Mouse (Mus musculus): Measurements from ENCODE around the gene Spint4.
"Not testable (repeated sequence)": the region's sequence is repeated elsewhere in the genome, so short reads cannot be mapped to it uniquely, and the experiment has no call there.

Gene Spint4

DNA sequence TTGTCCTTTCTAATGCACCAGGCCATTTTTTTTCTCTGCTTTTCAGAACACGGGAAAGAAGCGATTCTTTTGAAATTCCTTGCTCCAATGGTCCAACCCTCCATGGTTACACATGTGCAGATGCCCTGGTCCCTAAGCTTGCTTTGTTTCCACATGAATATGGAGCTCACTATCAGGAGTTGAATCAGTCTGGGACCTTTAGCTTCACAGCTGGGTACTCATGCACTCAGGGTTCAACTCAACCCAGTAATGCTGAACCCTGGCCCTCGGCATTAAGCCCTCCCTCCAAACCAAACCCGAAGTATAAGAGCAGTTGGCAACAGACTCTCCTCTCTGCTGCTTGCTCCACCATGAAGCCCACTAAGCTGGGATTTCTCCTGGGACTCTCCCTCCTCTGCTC, at the start of gene Spint4:
Gene Spint4, plus strand, starts transcription at position 301 of the 400 bp plus-strand sequence.
- in situ Hi-C loops (cut with MboI) = no loop called here

DNA sequence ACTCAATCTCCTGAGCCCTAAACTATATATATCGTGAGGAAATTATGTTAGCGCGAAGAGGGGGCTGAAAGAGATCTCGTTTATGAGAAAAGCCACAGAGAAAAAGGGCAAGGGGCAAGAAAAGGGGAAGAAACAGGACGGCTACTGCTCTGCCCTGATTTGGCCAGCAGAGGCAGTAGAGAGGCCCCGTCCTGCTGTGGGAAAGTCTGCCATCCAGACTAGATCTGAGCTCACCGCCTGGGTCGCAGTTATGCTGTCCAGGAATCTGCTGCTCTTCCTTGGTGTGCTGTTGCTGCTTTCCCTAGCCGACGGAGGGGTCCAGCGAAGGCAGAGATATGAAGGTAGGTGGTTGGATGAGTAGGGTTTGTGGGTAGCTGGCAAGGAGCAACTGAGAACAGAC, 42.4 kb upstream of the Spint4 start, which contains the start of gene Wfdc10:
Gene Wfdc10, plus strand, starts transcription at position 189 of the 400 bp plus-strand sequence.
- in situ Hi-C loops (cut with MboI) = no loop called here

DNA sequence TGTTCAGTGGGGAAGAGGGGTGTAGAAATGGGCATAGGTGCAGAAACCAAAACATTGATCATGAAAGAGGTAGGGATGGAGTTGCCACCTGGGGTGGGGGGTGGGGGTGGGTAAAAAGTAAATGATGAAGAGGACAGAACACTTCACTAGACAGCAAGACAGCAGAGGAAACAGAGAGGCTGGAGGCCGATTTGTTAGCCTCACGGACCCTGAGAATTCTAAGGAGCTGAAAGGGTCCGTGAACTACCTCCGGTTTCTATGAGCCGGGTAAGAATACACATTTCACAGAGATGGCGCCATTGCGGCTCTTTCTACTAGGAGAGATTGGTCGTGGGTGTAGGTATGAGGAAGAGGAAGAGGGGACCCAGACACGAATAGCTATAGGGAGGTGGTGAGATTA, 41.8 kb upstream of the Spint4 start, which contains the start of gene Wfdc9:
Gene Wfdc9, minus strand, starts transcription at position 101 of the 400 bp plus-strand sequence.
- in situ Hi-C loops (cut with MboI) = no loop called here

DNA sequence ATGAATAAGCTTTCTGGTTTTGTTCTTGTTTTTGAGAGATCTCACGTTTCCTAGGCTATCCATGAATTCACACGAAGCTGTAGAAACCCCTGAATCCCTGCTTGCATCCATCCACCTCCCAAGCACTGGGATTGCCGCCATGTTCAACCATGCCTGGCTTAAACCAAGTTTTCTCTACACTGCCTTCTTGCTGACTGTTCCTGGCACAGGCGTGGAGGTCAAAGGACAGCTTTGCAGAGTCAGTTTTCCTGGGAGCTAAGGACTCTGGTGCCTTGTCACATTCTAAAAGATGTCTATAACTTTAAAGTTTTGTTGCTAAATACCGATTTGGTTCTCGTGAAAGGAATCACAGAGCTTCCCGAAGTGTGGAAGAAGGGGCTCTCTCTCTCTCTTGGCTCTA, 33.5 kb upstream of the Spint4 start:
- in situ Hi-C loops (cut with MboI) = no loop called here

DNA sequence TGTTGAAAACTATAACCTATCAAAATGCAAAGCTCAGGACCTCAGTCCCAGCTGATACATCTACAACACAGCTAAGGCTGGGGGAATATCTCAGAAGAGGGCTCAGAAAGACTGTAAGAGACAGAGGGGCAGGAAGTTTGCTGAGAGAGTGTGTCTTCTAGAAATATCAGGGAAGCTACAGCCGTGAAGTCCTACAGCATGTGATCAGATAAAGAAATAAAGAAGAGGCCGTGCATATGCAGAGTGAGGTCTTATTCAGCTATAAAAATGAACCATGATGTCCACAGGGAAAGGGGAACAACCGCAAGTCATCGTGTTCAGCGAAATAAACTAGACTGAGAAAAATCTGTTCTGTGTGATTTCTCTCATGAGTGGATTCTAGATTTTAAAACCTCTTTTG, 28.0 kb upstream of the Spint4 start:
- in situ Hi-C loops (cut with MboI) = no loop called here

DNA sequence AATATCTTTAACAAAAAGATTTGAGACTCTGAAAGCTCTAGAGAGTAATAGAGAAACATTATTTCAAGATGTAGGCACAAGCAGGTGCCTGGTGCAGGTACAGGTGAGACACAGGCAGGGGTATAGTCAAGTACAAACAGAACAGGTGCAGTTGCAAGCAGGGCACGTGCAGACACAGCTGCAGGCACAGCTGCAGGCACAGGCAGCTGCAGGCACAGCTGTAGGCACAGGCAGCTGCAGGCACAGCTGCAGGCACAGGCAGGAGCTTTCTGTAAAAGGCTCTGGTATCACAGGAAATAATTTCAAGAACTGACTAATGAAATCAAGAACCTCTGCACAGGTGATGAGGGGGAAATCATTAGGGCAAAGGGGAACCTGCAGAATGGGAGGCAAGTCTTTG, 27.4 kb upstream of the Spint4 start:
- in situ Hi-C loops (cut with MboI) = no loop called here

DNA sequence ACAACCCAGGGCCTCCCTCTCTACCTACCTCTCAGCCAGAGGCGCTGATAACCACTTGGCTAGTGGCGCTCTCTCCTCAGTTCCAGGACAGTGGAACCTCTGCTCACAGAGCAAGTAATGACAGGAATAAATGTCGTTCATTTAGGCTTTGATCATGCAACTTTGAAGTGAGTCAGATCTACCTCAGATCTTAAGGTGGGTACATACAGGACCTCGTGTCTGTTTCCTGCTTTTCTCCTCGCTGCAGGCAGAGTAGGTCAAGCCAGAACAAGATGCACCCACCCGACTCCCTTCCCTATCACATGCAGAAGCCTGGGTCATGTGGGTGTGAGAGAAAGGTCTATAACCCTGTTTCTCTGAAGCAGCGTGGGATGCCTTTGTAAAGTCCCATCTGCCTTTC, 24.3 kb upstream of the Spint4 start, which contains the start of gene Wfdc11:
Gene Wfdc11, minus strand, starts transcription at position 101 of the 400 bp plus-strand sequence.
- in situ Hi-C loops (cut with MboI) = no loop called here

DNA sequence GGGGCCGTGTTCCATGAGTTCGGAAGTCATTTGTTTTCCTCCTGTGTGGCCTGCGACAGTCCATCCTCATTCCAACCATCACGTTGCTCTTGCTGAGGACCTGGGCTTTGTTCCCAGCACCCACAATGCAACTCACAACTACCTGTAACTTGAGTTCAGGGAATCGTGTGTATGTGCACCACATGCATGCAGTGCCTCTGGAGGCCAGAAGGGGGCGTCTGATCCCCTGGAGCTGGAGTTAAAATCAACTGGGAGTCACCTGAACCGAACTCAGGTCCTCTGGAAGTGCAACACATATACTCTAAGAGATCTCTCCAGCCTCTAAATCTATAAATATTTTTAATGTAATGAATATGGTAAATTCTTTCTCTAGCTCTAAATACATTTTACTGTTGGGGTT, 22.2 kb upstream of the Spint4 start:
- in situ Hi-C loops (cut with MboI) = no loop called here

DNA sequence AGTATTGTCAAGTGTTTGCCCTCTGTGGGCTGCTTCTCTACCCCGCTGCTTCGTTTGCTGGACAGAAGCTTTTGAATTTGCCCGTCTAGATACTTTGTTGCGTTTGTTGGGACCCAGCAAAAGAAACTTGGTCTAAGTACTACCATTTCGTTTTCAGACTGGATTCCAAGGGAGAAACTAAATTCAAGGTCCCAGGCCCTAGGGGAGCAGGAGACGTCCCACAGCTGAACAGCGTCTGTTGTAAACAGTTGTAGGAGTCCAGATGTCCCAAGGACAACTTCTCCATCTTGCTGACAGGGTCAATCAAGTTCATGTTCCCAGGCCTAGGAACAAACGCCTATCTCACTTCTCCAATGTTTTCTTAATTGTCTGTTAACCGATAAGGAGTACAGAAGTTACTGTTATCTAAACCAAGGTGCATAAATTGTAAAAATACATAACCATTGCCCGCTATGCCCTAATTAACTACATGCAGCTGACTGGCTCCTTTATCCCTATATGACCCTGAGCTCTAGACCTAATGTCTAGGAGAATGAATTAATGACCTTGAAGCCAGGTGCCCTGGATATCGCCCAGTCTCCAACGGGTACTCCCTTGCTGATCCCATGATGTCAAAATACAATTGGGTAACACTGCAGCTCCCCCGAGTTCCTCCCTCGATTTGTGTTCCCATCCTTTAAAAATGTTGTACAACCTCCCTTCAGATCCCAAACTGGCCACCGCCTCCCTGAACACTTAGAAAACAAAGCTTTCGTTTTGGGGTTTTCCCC, 21.2 kb upstream of the Spint4 start:
- in situ Hi-C loops (cut with MboI) = no loop called here

DNA sequence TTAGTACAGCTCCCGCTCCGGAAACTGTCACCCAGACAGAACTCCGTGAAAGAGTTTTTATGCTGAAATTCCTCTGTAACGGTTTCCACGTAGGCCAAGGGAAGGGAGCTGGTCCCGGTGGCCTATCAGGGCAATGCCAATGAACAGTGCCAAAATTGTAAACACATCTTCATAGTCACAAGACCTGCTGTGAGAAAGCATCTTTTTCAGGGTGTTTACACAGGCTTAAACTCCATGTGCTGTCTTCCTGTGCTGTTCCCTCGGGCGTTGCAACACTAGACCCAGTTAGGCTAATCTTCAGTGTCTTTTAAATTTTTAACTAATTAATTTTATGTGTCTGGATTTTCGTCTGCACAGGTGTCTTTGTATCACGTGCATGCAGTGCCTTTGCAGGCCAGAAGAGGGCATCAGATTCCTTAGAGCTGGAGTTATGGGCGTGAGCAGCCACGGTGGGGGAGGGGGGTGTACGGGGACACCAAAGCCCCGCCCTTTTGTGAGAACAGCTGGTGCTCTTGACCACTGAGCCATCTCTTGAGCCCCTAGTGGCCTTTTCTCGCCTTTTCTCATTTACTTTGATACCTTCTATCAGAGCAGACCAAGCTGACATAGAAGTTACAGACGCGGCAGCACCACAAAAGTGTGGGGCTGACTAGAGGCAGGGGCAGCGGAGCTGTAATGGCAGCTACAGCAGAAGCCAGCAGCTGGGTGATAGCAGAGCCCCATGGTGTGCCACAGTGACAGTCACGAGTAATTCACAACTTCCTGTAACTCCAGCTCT, 19.3 kb upstream of the Spint4 start:
- in situ Hi-C loops (cut with MboI) = no loop called here

DNA sequence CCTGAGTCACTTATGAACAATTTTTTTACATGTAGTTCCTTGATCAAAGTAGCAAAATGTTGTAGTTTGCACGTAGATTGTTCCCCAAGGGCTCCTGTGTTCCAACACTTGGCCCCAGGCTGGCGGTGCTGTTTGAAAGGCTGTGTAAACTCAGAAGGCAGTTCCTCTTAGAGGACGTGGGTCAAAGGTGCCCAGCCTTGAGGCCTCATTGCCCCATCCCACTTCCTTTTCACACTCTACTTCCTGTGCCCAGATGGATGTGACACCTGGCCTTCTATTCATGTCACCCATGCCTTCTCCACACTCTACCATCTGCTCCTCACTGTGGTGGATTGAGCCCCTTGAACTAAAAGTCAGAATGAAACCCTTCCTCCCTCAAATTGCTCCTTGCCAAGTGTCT, 18.4 kb upstream of the Spint4 start:
- in situ Hi-C loops (cut with MboI) = no loop called here

DNA sequence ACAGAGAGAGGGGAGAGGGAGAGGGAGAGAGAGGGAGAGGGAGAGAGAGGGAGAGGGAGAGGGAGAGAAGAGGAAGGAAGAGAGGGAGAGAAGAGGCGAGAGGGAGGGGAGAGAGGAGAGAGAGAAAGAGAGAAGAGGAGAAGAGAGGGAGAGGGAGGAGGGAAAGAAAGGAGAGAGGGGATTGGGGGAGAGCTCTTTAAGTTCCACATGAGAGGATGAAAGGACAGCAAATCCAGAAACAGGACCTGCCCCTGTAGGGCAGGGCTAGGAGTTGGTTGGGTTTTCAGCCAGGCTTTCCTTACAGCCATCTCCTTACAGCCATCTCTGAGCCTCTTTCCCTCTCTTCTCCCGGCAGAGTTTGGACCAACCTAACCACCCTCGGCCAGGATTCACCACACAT, 13.5 kb upstream of the Spint4 start, which contains the start of gene Wfdc13:
Gene Wfdc13, plus strand, starts transcription at position 301 of the 400 bp plus-strand sequence.
- in situ Hi-C loops (cut with MboI) = no loop called here

DNA sequence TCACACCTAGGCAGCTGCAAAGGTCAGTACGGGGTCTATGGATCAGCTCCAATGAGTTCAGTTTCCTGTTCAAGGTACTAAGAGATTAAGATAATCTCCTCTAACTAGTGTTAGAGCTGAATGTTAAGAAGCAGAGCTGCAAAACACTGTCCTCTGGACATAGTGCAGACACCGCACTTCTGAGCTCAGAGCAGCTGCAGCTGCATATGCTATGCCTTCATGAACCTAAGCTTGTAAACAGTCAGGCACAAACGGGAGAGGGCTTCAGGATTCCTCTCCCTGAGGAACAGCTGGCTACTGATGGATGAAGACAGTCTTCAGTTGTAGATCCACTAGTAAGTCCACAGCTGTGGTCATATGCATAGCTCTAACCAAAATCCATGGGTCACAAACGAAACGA, 2.7 kb downstream of the Spint4 start:
- in situ Hi-C loops (cut with MboI) = no loop called here

DNA sequence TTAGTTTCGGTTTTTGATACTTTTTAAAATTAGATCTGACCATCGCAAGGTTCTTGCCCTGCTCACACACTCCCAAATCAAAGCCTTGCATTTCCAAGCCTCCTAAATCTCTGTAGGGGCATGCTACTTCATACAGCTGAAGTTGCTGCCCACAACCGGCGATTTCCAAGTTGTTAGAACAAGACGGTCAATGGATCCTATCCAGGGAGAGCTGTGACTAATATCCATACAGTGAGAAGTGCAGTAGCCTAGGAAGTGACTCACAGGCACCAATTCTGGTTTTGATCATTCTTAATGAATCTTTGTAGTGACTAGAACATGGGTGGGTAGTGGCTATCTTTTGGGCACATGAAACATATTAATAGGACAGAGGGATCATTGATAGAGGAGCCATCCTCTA, 3.5 kb downstream of the Spint4 start:
- in situ Hi-C loops (cut with MboI) = no loop called here

DNA sequence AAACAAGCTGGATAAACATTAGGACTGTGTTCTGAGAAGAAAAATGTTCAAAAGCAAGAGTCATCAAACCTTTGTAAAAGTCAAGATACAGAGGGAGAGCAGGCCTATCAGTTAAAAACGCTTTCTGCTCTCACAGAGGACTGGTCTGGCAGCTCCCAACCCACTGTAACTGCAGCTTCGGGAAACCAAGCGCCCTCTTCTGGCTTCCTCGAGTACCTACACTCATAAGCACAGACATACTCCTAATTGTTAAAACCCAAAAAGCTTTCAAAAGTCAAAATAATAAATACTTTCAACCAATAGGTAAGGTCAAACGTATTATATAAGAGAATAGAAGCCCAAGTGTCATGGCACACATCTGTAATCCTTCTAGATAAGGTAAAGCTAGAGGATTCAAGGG, 5.9 kb downstream of the Spint4 start:
- in situ Hi-C loops (cut with MboI) = no loop called here

DNA sequence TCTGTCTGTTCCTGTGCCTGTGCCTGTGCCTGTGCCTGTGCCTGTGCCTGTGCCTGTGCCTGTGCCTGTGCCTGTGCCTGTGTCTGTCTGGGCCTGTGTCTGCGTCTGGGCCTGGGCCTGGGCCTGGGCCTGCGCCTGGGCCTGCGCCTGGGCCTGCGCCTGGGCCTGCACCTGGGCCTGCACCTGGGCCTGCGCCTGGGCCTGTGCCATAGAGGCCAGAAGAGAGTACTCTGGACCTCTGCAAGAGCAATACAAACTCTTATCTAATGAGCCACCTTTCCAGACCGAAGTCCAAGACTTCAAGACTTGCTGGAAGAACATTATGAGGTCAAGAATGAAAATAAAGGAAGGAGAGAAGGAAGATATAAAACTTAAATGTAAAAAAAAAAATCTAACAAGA, 7.0 kb downstream of the Spint4 start:
- in situ Hi-C loops (cut with MboI) = no loop called here

DNA sequence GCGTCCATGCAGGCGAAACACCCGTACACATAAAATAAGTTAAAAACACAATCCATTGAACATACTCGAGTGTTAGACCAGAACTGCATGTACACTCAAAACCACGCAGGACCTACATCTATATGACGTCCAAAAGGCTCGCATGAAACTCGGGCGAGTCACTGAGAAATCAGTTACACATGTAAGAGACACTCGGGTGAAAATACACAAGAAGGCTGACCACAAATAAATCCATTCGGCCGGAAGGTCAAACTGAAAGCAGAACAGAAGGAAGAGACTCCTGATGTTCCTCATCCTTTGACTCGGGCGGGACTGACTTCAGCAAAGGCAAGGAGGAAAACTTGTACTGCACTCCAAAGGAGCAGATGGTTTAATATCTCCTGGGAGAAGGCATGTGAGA, 7.7 kb downstream of the Spint4 start:
- in situ Hi-C loops (cut with MboI) = no loop called here

DNA sequence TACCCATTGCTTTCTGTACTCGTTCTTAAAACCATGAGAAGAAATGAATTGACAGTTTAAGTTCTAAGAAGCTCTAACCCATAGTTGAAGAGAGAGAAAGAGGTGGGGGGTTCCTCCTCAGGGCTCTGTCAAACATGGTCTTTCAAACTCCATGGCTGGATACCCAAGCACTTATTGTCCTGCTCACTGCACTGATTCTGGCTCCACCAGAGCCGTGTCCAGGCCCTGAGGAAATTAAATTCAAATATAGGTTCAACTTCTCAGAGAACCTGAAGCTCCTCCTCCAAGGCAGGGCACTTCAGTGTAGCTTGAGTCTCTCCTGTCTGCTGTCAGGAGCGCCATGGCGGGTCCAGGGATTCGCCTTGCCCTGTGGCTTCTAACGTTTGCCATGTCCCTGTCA, 16.7 kb downstream of the Spint4 start, which contains the start of gene Spint5:
Gene Spint5, plus strand, starts transcription at position 301 of the 400 bp plus-strand sequence.
- in situ Hi-C loops (cut with MboI) = no loop called here

DNA sequence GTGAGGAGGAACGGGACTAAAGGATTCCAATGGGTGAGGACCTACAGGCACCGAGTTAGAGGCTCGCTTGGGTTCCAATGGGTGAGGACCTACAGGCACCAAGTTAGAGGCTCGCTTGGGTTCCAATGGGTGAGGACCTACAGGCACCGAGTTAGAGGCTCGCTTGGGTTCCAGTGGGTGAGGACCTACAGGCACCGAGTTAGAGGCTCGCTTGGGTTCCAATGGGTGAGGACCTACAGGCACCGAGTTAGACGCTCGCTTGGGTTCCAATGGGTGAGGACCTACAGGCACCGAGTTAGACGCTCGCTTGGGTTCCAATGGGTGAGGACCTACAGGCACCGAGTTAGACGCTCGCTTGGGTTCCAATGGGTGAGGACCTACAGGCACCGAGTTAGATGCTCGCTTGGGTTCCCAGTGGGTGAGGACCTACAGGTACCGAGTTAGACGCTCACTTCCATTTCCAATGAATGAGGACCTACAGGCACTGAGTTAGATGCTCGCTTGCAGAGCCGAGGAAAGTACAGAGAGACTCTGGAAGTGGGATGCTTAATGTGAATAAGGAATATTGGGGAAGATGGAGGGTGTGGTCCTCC, 18.0 kb downstream of the Spint4 start:
- in situ Hi-C loops (cut with MboI) = not testable (repeated sequence)

DNA sequence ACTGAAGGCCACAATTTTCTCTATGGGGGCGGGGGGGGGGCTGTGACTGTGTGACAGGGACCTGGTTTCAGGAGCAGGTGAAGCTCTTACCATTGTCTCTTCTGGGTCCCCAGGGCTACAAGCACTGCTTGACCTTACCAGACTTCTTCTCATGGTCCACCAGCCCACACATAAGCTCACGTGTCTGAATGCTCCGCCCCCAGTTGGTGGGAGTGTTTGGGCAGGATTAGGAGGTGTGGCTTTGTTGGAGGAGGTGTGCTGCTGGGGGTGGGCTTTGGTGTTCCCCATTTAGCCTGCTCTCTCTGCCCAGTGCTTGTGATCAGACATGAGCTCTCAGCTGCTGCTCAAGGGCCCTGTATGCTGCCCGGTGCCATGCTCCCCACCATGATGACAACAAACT, 25.0 kb downstream of the Spint4 start:
- in situ Hi-C loops (cut with MboI) = no loop called here

DNA sequence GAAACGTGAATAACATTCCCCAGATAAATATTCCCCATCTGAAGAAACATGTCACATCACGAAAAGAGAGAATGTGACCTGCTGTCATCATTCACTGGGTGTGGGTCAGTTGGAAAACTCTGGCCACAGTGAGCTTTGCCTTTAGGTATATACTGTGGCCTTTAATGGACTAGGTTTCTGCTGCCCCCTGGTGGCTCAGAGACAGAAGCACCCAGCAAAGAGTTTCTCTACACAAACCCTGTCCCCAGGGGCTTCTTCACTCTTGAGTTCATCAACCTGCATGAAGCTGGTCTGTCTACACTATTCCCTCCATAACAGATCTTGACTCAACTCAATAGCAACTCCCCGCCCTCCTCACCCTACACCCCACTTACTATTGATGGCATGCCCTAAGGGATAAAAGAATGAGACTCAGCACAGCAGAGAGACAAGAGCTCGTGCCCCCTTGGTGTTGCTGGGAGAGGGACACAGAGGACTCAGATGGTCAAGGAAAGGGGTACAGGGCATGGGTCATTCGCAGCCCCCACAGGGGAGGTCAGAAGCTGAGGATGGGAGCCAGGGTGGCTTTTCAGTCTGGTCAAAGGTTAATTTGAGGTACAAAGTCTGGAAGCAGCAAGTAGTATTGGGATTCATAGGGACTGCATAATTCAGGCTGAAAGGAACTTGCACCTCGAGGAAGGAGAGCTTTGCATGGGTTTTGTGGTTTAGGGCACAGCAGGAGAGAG, 27.8 kb downstream of the Spint4 start:
- in situ Hi-C loops (cut with MboI) = loop anchor here (25.0 kb wide), 1 partner anchor 314 kb away; the partner anchor contains the start of genes Matn4 and Rbpjl

DNA sequence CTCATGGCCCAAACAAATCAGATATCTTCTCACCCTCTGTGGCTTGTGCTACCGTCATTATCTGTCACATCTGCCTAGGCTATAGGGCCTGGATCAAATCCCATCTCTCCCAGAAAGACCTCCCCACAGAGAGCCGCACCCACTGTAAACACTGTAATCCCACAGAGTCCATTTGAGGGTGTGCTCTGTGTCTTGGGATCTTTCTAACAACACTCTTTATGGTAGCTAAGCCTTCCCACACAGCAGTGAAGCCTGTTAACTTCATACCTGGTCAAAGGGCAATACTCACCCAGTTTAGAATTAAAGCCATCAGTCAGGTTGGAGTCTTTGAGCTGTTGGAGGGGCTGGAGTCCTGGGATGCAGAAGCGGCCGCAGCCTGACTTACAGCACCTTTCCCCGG, 33.4 kb downstream of the Spint4 start:
- in situ Hi-C loops (cut with MboI) = loop anchor here (25.0 kb wide), 1 partner anchor 319 kb away; the partner anchor contains the start of genes Matn4 and Rbpjl
